Mouse (Mus musculus) hindbrain, embryonic 12.5 days (tissue): ENCODE measurements at regions not wholly inside any gene's neighbourhood (a gene's known extent, or its start where the extent isn't known, plus 50 kb on each side); places are given as distances from the start of the nearest gene placed in this dataset.

Experiments
- ATAC-seq: fragments of 200-750 bp; cut with Nextera tagmentation; 2 replicates; pipeline ENCODE4 v1.8.0; 2017; ENCODE audit warnings: moderate TSS enrichment; ENCODE audit not compliant: low FRiP score
- H3K27ac ChIP-seq: fragments of 300-500 bp; sonication (generic); 2 replicates; pipeline ENCODE4 v1.5.1; 2016; ENCODE audit warnings: mild to moderate bottlenecking
- H3K27me3 ChIP-seq: fragments of 300-500 bp; sonication (generic); 2 replicates; pipeline ENCODE4 v1.6.1; 2016; ENCODE audit warnings: mild to moderate bottlenecking
- H3K36me3 ChIP-seq: fragments of 300-500 bp; sonication (generic); 2 replicates; pipeline ENCODE4 v1.6.1; 2016; ENCODE audit warnings: mild to moderate bottlenecking
- H3K4me1 ChIP-seq: fragments of 300-500 bp; sonication (generic); 2 replicates; pipeline ENCODE4 v1.6.1; 2016
- H3K4me2 ChIP-seq: fragments of 300-500 bp; sonication (generic); replicated peaks from 2 replicates; pipeline ENCODE4 v1.6.1; 2016; ENCODE audit warnings: mild to moderate bottlenecking
- H3K4me3 ChIP-seq: fragments of 300-500 bp; sonication (generic); 2 replicates; pipeline ENCODE4 v1.5.1; 2016; ENCODE audit warnings: mild to moderate bottlenecking
- H3K9ac ChIP-seq: fragments of 300-500 bp; sonication (generic); 2 replicates; pipeline ENCODE4 v1.6.1; 2016; ENCODE audit warnings: mild to moderate bottlenecking, moderate library complexity
- H3K9me3 ChIP-seq: fragments of 300-500 bp; sonication (generic); replicated peaks from 2 replicates; pipeline ENCODE4 v1.6.1; 2016; ENCODE audit warnings: mild to moderate bottlenecking
- WGBS: fragments of 180-500 bp; shearing (Covaris S2); methylation state at CpG from one replicate; pipeline ENCODE4 v1.1.7; 2016; 5-methylcytosine and 5-hydroxymethylcytosine counted together

DNA sequence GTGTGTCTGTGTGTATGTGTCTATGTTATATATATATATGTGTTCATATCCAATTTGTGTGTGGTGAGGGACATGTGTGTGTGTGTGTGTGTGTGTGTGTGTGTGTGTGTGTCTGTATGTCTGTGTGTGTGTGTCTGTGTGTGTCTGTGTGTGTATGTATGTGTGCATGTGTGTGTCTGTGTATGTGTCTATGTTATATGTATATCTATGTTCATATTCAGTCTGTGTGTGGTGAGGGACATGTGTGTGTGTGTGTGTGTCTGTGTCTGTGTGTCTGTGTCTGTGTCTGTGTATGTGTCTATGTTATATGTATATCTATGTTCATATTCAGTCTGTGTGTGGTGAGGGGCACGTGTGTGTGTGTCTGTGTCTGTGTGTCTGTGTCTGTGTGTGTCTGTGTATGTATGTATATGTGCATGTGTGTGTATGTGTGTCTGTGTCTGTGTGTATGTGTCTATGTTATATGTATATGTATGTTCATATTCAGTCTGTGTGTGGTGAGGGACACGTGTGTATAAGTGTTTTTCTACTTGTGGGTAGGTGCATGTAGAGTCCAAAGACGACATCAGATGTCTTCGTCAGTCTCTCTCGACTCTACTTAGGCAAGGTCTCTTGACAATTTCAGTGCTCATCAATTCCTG lies 370.5 kb upstream of the Slc7a11 start:
- H3K4me2 ChIP-seq: no peak overlapping the region
- no peaks in the 10 kb centered on the region for H3K27me3 ChIP-seq
- H3K27ac ChIP-seq: no peak overlapping the region
- ATAC-seq: peak; percentile 29; the same call in 1 of the 2 replicates
- H3K9ac ChIP-seq: no peak overlapping the region
- no peak overlapping the region for H3K4me3 ChIP-seq
- no peaks in the 10 kb centered on the region for H3K36me3 ChIP-seq
- 91% methylated on average over 5 of the region's 5 CpGs for WGBS
- H3K9me3 ChIP-seq: no peaks in the 10 kb centered on the region
- no peaks in the 10 kb centered on the region for H3K4me1 ChIP-seq

DNA sequence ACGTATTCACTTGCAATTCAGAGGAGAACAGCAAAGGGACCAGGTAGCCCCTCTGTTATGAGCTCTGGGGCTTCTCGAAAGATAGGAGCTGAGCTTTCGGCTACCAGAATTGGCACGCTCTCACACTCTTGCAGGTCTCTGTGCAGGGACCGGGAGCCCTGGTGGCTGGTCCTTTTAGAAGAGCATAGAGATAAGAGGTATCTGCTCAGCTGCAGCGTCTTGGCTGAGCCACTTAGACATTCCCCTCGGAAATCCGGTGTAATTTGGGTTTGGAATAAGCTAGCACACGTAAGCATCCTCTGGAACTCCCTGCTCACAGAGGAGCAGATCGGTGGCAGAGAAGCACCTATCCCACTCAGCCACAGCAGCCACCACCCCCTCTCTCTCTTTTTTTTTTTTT lies 372.3 kb upstream of the Slc7a11 start:
- Histone ChIP-seq H3K27me3 (no peaks in the 10 kb centered on the region), H3K4me3 (no peak overlapping the region), H3K9ac (no peak overlapping the region), H3K9me3 (no peaks in the 10 kb centered on the region), H3K4me1 (no peaks in the 10 kb centered on the region; the same call in 1 of the 2 replicates), H3K27ac (no peak overlapping the region), H3K36me3 (no peaks in the 10 kb centered on the region), H3K4me2 (no peak overlapping the region)
- ATAC-seq: no peak
- WGBS: 87% methylated on average over 10 of the region's 10 CpGs

DNA sequence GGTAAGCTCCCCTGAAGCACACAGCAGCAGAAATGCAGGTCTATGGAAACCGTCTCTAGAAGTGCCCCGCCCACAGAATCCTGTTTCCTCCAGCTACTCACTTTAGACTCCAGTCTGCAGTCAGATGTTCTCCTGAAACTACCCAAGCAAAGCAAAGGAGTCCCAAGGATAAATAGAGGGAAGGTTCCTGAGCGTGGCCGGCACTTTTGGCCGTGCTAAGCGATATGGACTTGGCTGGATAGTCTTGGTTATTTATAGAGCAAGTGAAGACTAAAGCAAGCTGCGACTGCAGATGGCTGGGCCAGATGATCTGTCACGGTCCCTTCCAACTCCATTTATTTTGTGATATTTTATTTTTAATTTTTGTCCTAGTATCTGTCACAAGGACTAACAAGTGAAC lies 373.1 kb upstream of the Slc7a11 start:
- no peaks in the 10 kb centered on the region for H3K27me3 ChIP-seq
- H3K9me3 ChIP-seq: no peaks in the 10 kb centered on the region
- H3K4me2 ChIP-seq: no peak overlapping the region
- H3K9ac ChIP-seq: no peak overlapping the region
- 78% methylated on average over 8 of the region's 8 CpGs for WGBS
- H3K36me3 ChIP-seq: no peaks in the 10 kb centered on the region
- no peaks in the 10 kb centered on the region; the same call in 1 of the 2 replicates for H3K4me1 ChIP-seq
- no peak overlapping the region for H3K4me3 ChIP-seq
- no peak for ATAC-seq
- no peak overlapping the region for H3K27ac ChIP-seq

- Histone ChIP-seq H3K36me3 (no peaks in the 10 kb centered on the region), H3K27me3 (no peaks in the 10 kb centered on the region), H3K4me3 (no peak overlapping the region), H3K4me1 (no peaks in the 10 kb centered on the region; the same call in 1 of the 2 replicates), H3K27ac (no peak overlapping the region), H3K9ac (no peak overlapping the region), H3K4me2 (no peak overlapping the region), H3K9me3 (no peaks in the 10 kb centered on the region)
- ATAC-seq: no peak
- 82% methylated on average over 3 of the region's 3 CpGs for WGBS
Observed at GRCm38 (mm10) chr3:50817361-50817760, 373.9 kb upstream of the Slc7a11 start.

- H3K36me3 ChIP-seq: no peaks in the 10 kb centered on the region
- H3K27me3 ChIP-seq: no peaks in the 10 kb centered on the region
- H3K9me3 ChIP-seq: no peaks in the 10 kb centered on the region
- no peak for ATAC-seq
- H3K9ac ChIP-seq: no peak overlapping the region
- H3K4me1 ChIP-seq: no peaks in the 10 kb centered on the region; the same call in 1 of the 2 replicates
- H3K4me2 ChIP-seq: no peak overlapping the region
- 68% methylated on average over 1 of the region's 1 CpGs for WGBS
- H3K27ac ChIP-seq: no peak overlapping the region
- no peak overlapping the region for H3K4me3 ChIP-seq
Observed at GRCm38 (mm10) chr3:50820776-50821175, 377.4 kb upstream of the Slc7a11 start.

- no peak for ATAC-seq
- 59% methylated on average over 5 of the region's 5 CpGs for WGBS
- Histone ChIP-seq H3K27me3 (no peaks in the 10 kb centered on the region), H3K9me3 (no peaks in the 10 kb centered on the region), H3K4me2 (no peak overlapping the region), H3K9ac (no peak overlapping the region), H3K4me1 (0 out of 2 replicates have a peak, but pooled peaks cover 2% of the 10 kb centered on the region), H3K36me3 (no peaks in the 10 kb centered on the region), H3K27ac (peak overlapping the region; percentile 57; the same call in 1 of the 2 replicates), H3K4me3 (no peak overlapping the region)
Observed at GRCm38 (mm10) chr3:50825534-50826423, 382.4 kb upstream of the Slc7a11 start.

- WGBS: 58% methylated on average over 2 of the region's 2 CpGs
- H3K36me3 ChIP-seq: no peaks in the 10 kb centered on the region
- no peaks in the 10 kb centered on the region for H3K9me3 ChIP-seq
- H3K4me1 ChIP-seq: 0 out of 2 replicates have a peak, but pooled peaks cover 2% of the 10 kb centered on the region
- H3K27me3 ChIP-seq: no peaks in the 10 kb centered on the region
- ATAC-seq: no peak
- no peak overlapping the region for H3K4me2 ChIP-seq
- H3K27ac ChIP-seq: peak overlapping the region; percentile 57; the same call in 1 of the 2 replicates
- no peak overlapping the region for H3K9ac ChIP-seq
- no peak overlapping the region for H3K4me3 ChIP-seq
Observed at GRCm38 (mm10) chr3:50826424-50826819, 383.0 kb upstream of the Slc7a11 start.

DNA sequence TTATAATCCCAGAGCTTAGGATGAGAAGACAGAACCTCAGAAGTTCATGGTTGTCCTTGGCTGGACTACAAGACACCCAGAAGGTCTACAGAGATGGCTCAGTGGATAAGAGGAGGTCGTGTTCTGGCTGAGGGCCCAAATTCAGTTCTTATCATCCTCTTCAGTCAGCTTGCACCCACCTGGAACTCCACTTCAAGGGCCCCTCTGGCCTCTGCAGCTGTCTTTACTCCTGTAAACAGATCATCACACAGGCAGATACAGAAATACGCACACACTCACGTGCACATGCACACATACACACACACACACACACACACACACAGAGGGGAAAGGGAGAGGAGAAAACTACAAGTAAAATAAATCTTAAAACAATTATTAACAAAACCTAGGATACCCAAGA lies 385.8 kb upstream of the Slc7a11 start:
- WGBS: 89% methylated on average over 3 of the region's 3 CpGs
- ATAC-seq: no peak
- Histone ChIP-seq H3K27ac (no peak overlapping the region), H3K4me2 (no peak overlapping the region), H3K4me1 (0 out of 2 replicates have a peak, but pooled peaks cover 2% of the 10 kb centered on the region), H3K9me3 (no peaks in the 10 kb centered on the region), H3K36me3 (no peaks in the 10 kb centered on the region), H3K9ac (no peak overlapping the region), H3K4me3 (no peak overlapping the region), H3K27me3 (no peaks in the 10 kb centered on the region)

DNA sequence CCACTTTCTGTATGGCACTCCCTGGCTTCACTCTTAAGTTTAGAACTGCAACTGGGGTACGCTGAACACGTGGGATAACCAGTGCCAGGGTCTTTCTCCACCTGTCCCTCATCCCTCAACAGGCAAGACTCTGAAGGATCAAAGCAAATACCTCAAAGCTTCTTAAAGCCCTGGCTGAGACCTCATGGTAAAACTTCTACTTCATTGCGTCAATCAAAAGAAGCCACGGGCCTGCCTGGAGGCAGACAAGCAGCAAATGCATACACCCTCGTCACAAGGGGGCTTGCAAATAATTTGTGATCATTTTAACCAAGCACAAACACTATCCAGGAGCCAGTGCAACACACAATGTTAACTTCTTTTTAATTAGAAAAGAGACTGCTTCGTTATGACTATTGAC lies 387.0 kb upstream of the Slc7a11 start:
- WGBS: 82% methylated on average over 6 of the region's 6 CpGs
- Histone ChIP-seq H3K4me3 (no peak overlapping the region), H3K27me3 (no peaks in the 10 kb centered on the region), H3K9ac (no peak overlapping the region), H3K4me2 (no peak overlapping the region), H3K9me3 (no peaks in the 10 kb centered on the region), H3K27ac (no peak overlapping the region), H3K4me1 (0 out of 2 replicates have a peak, but pooled peaks cover 2% of the 10 kb centered on the region), H3K36me3 (no peaks in the 10 kb centered on the region)
- ATAC-seq: no peak

- no peak for ATAC-seq
- Histone ChIP-seq H3K4me1 (0 out of 2 replicates have a peak, but pooled peaks cover 2% of the 10 kb centered on the region), H3K4me3 (no peak overlapping the region), H3K27ac (no peak overlapping the region), H3K27me3 (no peaks in the 10 kb centered on the region), H3K9ac (no peak overlapping the region), H3K36me3 (no peaks in the 10 kb centered on the region), H3K9me3 (no peaks in the 10 kb centered on the region), H3K4me2 (no peak overlapping the region)
- 83% methylated on average over 9 of the region's 9 CpGs for WGBS
Observed at GRCm38 (mm10) chr3:50830926-50831325, 387.5 kb upstream of the Slc7a11 start.

GRCm38 (mm10) chr3:50842216-50842615 lies 382.0 kb upstream of the Noct start:
- no peaks in the 10 kb centered on the region for H3K36me3 ChIP-seq
- no peaks in the 10 kb centered on the region for H3K9me3 ChIP-seq
- H3K27me3 ChIP-seq: no peaks in the 10 kb centered on the region
- H3K4me2 ChIP-seq: no peak overlapping the region
- ATAC-seq: no peak
- H3K4me1 ChIP-seq: no peaks in the 10 kb centered on the region; the same call in 1 of the 2 replicates
- no peak overlapping the region for H3K9ac ChIP-seq
- 71% methylated on average over 4 of the region's 4 CpGs for WGBS
- H3K4me3 ChIP-seq: no peak overlapping the region
- H3K27ac ChIP-seq: no peak overlapping the region

- no peaks in the 10 kb centered on the region for H3K36me3 ChIP-seq
- peak; percentile 40; the same call in 1 of the 2 replicates for ATAC-seq
- H3K4me2 ChIP-seq: no peak overlapping the region
- H3K4me3 ChIP-seq: no peak overlapping the region
- H3K9me3 ChIP-seq: no peaks in the 10 kb centered on the region
- H3K27ac ChIP-seq: peak overlapping the region; percentile 17
- 64% methylated on average over 8 of the region's 8 CpGs for WGBS
- H3K4me1 ChIP-seq: no peaks in the 10 kb centered on the region; the same call in 1 of the 2 replicates
- H3K27me3 ChIP-seq: no peaks in the 10 kb centered on the region
- no peak overlapping the region for H3K9ac ChIP-seq
Observed at GRCm38 (mm10) chr3:50844835-50845301, 379.4 kb upstream of the Noct start.
